Mouse (Mus musculus) adipocyte (in vitro differentiated cells): ENCODE results near the gene Plagl1.

ENCODE experiments used
- DNase-seq: peaks from one replicate; pipeline ENCODE4 v3.0.0-alpha.2; 2016; ENCODE audit warnings: low spot score

Plagl1 gene

DNA sequence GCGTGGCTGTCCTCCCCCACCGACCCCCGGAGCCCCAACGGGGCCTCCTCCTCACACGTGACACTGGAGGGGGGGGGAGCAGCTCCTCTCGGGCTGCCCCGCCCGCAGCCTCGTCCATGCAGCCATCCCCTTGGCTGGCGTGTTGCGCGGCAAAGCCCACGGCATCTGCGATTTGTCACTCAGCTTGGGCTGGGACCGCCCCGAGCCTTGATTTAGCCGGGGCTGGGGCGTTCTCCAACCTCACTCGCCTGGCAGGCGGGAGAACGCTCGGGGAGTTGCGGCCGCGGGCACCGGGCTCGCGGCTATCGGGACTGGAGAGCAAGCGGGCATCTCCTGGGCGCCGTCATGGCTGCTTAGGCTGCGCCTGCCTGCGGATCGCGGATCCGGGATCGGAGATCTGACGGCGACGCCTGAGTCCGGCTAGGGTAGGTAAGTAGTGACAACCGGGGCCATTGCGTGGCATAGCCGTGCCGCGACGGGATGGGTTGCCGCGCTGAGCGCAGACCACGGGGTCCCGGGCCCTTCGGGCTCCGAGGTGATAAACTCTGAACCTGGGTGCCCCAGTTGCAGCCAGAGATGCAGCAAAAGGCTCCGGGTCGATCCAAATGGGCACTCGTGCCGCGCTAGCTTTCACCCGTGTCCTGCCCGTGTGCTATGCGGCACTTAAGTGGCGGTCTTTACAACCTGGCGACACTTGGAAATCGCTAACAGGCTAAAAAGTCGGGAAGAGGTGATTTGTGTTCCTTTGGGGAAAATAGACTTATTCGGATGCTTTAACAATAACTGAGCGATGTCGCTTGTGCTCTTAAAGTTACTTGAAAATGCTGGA is 30.5 kb downstream of the Plagl1 start:
- no peak for DNase-seq

DNA sequence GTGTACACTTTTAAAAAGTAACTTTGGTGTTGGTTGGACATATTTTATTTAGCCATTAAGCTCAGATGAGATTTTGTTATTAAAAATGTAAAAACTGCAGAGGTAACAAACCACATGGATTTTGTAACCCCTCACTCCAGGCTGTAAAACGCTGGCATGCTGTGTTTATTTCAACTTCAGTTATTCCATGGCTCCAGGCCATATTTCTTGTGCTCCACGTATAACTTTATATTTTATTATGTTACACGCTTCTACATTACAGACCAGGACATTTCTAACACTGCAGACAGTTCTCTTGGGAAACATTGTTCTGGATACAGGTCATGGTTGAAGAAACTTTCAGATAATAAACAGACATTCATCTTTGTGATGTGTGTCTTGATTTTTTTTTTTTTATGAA is 32.7 kb downstream of the Plagl1 start:
- no peak for DNase-seq

DNA sequence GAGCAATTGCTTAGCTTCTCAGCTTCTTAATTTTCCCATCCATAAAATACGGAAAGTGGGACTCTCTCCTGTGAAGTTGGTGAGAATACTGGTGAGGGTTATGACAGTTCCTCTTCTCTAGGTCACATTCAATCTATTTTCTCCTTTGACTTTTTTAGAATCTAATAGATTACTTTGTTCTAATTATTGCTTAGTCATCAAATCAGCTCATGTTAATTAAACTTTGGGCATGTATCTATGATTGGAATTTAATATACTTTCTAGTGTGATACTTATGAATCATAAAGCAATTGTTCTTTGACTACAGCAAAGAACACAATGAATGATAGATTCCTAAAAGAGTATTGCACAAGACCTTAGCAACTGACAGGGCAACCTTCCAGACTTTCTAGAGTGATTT is 38.6 kb downstream of the Plagl1 start:
- peak; percentile 8 for DNase-seq

DNA sequence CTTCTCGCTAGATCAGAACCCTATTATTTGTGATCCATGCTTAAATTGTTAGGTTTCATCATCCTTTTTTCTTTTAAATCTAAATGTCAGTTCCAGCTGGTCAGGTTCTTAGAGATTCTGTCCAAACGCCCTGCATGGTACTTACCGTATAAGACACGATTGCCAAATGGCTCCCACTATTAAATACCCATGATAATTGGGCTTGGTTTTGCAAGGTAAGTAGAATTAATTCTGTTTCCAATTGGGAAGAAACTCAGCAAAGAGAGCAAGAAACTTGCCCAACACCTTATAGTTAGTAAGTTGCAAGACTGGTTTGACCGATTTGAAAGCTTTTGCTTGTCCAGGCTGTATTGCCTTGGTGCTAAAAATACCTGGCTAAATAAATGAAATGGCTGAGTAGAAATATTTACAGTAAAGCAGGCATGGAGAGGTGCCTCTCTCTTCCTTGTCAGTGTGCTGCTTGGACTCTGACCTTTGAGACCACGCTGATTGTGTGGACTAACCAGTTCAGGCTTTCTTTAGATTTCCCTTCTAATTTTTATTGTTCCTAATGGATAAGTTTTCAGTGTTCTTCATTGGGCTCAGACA is 39.9 kb downstream of the Plagl1 start:
- no peak for DNase-seq

DNA sequence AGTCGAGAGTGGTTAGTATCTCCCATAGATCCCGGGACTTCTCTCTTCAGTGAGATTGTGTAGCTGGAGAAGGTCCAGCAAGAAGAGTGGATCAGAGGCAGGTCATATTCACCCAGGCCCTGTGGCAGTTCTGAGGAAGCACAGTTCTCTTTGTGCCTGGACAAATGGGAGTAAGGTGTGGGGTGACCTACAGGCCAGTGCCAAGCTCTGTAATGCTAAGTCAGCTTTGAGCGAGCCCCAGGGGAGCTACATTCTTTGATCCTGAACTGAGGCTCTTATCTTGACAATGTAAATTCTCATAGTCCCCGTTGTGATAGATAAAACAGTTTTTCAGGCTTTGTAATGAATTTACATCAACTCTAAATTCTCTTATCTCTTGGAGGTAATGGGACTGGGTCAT is 42.1 kb downstream of the Plagl1 start:
- no peak for DNase-seq

DNA sequence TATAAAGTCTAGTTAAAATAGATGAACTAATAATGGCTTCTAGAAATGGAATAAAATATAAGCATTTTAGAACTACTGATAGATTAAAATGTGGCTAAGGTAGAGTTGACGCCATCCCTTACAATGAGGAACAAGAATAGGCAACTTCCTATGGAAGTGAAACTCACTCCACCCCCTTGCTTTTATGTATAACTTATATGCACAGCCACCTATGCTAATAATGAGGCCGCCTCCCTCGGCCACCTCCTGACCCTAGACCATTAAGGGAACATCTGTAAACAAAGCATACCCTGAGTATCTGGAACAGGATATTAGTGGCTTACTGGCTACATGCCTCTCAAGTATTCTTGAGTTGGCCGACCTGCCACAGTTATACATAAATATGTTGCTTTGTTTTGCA is 43.5 kb downstream of the Plagl1 start:
- no peak for DNase-seq

DNA sequence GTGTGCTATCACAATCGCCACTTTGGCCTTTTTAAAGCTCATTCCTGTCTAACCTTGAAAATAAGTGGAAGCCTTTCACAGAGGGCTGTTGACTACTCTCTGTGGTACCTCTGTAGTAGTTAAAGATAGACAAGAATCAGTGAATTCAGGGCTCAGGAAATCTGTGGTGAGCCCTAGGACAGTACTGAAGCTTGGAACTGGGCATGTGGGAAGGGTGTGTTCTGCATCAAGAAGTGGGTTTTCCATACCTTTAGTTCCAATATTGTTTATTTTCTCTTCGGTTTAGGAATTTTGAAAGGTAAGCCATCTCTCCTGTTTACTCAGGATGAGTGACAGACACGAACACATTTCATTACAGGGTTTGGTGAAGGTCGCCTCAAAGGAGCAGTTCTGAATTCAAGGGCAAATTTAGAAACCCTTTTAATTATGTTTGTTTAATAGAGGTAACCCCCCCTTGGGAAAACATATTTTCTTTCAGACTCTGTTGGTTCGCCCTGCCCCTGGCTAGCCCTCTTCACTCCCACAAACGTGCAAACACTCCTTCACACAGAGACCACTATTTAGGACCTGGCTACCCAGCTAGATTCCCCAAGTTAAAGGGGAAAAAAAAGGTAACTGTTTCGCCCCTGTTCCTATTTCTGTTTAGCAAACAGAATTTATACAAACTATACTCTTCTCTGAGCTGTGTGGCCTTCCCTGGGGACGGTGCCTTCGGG is 46.8 kb downstream of the Plagl1 start:
- DNase-seq, result no peak

DNA sequence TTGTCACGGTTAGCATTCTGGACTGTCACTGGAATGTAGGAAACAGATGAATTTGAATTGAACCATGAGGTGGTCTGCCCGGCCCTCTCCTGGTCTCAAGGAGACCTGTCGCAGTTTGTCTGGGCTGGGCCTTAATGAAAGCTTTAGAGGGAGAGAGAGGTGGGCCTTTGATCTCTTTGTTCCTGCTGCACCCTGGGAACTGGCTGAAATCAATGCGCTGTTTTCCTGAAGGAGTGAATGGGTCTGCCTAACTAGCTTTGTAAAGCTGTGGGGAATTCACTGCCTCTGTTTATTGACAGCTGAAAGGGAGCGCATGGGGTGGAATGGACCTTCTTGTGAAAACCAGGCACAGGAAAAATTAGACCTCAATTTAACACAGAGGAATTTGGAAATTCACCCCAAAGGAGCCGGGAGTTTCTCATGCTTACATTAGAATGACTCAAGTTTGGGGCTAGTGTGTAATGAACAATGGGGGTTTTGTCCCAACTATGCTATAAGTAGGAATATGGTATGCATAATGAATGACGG is 47.8 kb downstream of the Plagl1 start:
- DNase-seq, result no peak

DNA sequence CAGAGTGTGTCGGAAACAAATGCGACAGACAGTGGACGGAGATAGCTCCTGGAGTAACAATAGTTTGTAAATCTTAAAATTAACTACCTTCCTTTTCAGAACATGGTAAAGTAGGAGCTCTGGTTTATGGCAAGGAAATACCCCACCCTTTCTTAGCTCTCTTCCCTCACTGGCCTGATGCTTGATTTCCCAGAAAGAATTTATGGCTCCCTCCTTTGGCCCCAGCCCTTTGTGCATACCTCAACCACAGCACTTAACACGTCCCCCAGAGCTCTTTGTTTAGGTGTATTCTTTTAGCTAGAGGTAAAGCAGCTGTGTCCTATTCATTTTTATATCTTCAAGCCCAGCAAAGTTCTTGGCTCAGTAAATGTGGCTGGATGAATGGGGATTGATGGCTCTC is 48.5 kb downstream of the Plagl1 start:
- DNase-seq, result no peak

DNA sequence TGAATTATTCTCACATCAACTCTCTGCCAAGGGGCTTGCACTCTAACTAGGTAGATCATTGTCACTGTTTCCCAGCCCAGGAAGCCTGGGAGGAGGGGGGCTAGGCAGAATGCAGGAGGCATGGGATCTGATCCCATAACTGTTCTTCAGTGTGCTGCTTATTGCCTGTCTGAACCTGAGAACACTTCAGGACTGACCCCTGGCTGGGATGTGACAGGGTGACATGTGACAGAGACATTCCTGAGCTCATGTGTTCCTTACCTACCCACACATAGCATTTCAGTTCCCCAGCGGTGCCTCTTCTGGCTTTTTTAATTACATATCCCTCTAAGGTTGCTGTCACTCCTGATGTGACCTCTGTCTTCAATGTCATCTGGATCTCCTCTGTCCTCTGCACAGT is 49.5 kb downstream of the Plagl1 start:
- no peak for DNase-seq

DNA sequence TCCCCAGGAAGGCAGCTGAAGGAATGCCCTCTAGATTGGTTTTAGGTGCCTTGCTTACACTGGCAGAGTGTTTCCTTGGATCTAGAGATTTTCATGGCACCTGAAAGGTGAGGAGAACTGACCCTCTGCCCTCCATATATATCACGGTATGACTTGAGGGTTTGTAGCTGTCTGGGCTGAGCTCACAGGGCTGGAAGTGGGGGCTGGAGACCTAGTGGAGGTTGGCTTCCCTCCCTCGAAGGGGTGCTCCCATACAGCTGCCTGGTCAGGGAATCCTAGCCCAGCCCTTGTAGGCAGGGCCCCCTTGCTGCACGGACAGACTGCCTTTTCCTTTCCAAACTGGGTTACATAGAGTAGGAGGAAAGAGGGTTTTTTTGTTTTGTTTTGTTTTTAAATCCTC is 52.5 kb downstream of the Plagl1 start:
- no peak for DNase-seq

DNA sequence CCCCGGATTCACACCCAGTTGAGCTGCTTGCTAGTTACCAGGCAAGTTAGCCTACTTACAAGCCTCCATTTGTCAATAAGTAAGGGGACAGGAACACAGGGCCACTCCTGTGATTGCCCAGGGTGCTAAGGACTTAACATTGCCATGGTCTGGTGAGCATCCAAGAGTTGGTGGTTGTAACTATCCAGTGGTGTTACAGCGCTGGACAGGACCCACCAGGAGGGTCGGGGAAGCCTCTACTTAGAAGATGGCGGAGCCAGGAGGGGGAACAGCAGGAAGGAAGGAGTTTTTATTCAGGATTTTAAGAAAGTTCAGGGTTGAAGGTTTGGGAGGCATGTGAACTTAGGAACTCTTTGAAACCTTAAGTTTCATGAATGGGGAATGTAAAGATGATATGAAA is 53.3 kb downstream of the Plagl1 start:
- no peak for DNase-seq

DNA sequence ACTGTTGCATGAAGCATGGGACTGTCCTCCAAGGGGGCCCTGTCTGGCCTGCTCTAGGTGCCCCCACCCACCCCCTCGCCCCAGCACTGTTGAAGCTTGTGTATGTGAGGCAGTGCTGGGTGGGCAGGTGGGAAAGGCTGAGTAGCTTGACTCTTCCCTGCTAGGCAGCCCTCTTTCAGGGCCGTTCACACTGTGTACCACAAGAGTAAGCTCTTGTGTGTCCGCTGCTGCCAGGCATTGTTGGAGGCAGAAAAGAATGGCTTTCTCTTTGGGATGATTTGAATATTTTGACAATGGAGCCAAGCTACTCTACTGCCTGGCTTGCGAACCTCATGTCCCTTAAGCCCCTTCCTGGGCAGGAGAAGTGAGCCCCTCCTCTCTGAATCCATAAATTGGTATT is 54.7 kb downstream of the Plagl1 start:
- DNase-seq, result no peak

DNA sequence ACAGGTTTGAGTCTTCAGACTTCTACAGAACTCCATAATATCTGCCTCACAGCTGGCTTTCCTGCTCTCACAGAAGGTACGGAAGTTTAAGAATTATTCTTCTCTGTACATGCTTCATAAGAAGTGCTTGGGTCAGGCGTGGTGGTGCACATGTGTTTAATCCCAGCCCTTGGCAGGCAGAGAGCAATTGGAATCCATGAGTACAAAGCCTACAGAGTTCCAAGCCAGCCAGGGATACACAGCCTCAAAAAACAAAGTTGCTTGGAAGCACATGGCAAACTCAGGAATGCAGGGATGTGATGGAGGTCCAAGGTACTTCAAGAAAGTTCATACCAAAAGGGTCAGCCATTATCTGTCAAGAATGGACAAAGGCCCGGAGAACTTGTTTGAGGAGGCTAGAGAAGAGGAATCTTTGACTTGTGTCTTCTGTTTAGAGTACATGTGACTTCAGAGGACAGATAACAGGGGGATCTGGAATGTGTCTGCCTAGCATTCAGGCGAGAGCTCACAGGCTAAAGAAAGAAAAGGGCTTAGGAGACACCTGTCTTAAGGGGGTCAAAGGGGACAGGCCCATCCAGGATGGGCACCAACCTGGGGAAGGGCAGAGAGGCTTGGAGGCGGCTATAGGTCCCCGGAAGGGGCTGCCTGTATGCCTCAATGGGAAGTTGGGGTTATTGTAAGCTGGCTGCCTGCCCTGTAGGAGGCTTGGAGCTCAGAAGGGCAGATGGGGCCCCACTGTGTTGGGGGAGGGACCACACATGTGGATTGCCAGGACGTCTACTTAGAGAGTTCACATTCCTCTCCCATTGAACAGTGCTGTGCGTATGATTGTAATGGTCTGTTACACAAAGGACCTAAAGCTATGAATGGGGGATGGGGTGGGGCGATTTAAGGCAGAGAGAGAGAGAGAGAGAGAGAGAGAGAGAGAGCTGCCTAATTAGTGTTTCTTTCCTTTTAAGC is 56.7 kb downstream of the Plagl1 start:
- no peak for DNase-seq

DNA sequence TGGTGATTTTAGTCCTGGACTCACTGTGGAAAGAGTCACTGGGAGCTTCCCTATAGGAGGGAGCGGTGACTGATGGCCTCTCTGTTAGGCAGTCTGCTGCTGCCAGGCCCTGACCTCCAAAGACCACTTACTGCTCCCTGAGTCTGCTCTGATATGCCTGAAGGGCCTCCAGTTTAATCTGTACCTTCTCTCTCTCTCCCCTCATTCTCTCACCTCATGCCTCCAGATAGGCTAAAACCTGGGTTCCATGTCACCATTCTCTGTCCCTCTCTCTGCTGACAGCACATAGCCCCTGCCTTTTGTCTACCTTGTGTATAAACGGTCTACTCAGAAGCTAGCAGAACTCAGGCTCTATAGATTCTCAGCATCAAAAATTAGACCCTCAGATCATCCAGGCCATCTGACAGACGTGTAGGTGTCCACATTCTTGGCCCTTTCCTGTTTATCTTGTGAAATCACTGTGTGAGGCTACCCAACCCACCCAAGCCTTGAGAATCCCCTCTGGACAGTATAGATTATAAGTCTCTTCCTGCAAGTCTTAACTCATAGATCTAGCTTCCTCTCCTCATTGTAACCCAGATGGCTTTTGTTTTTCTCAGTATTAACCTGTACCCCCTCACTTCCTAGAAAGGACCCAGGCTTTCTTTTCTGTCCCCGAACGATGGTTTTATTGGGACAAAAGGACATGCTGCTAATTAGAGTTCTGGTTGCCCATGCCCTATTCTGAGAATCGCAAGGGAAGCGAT is 57.9 kb downstream of the Plagl1 start:
- no peak for DNase-seq

DNA sequence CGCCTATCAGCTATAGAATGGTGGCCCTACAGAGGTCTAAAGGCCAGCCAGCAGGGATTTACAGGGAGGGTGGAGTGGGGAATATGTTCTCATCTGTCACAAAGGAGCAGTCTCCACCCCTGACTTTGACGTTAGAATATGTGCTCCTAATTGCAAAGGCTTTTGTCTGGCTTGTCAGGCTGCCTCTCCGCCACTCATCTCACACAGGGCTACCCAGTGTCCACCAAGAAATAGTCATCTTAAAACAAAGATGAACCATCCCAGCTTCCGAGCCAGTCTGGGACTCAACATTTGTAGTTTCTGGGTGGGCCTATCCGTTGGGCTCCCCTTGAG is 58.4 kb downstream of the Plagl1 start:
- DNase-seq, result no peak

DNA sequence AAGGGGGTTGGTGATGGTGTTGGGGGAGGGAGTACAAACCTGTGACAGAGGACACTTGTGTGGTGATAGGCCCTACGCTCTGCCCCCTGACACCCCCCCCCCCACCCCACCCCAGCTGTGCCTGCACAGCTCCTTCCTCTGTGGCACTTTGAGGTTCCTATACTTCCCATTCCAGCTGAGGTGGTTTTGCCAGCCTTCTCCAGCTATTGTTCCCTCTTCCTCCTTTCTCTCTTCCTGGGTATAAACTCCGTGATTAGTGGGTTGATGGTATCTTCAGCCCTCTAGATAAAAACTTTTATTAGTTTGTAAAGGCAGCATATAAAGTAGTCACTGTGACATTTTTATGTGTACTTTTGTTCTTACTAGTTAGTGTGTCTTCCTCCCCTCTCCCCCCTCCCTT is 59.0 kb downstream of the Plagl1 start:
- DNase-seq, result no peak

DNA sequence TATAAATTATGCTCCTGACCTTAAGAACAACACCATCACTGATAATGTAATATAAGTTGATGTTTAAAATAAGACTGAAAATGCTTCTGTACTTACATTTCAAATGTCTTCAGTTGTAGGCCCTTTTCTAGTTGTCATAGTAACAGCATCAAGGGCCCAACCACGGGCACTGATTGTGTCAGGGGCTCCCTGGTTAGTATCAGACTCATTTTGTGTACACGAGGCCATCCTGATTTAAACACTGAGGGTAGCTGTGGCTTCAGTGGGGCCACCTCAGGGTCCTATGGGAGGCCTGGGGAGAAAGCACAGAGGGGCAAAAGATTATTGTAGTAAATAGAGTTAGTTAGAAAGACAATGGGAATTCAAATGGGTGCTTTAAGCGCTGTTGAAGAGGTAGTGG is 65.5 kb downstream of the Plagl1 start:
- no peak for DNase-seq

DNA sequence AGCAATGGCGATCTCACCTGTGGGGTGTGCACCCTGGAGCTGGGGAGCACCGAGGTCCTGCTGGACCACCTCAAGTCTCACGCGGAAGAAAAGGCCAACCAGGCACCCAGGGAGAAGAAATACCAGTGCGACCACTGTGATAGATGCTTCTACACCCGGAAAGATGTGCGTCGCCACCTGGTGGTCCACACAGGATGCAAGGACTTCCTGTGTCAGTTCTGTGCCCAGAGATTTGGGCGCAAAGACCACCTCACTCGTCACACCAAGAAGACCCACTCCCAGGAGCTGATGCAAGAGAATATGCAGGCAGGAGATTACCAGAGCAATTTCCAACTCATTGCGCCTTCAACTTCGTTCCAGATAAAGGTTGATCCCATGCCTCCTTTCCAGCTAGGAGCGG is 67.0 kb downstream of the Plagl1 start:
- DNase-seq, result no peak

DNA sequence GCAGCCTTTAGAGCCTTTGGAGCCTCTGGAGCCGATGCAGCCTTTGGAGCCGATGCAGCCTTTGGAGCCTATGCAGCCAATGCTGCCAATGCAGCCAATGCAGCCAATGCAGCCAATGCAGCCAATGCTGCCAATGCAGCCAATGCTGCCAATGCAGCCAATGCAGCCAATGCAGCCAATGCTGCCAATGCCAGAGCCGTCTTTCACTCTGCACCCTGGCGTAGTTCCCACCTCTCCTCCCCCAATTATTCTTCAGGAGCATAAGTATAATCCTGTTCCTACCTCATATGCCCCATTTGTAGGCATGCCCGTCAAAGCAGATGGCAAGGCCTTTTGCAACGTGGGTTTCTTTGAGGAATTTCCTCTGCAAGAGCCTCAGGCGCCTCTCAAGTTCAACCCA is 67.6 kb downstream of the Plagl1 start:
- DNase-seq, result no peak

DNA sequence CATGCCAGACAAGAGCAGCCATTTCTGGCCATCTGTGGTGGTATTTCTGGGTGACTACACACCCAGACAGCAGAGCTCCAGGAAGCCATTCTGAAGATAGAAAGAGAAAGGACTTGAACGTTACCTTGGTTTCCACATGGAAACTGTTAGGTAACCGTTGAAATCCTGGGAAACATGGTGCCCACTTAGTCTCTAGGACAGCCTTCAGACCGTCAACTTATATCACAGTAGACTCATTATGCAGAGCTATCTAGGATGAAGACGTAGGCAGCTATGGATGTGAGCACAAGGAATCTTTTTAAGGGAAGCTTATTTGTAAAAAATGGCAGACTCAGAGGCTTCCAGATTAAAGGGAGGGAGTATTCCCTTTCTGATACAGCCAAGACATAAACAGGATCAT is 73.5 kb downstream of the Plagl1 start:
- no peak for DNase-seq
